Mouse (Mus musculus): ENCODE data around the gene Gm10226. TPM values are rescaled to one million over a fixed set of nuclear protein-coding genes. Genes with fewer than 3 reads are reported as not detected.
A peak's percentile ranks its signal among the peaks of the same experiment; 100 is the strongest.
"Not testable (repeated sequence)": the region's sequence is repeated elsewhere in the genome, so short reads cannot be mapped to it uniquely, and the experiment has no call there.

The Gm10226 gene
- total RNA-seq (2022) = 1 to 10 TPM; 4.9 to 9.6 (median 7.9) TPM

- no peak for DNase-seq (ENCODE audit: low spot score in 2 of 2)
Measured at GRCm38 (mm10) chr17:21691560-21691959, at the start of gene Gm10226. Gene Gm10226, plus strand, starts transcription at chr17:21691860.

GRCm38 (mm10) chr17:21648791-21649190, 42.9 kb upstream of the Gm10226 start:
- no peak for DNase-seq (ENCODE audit: low spot score in 2 of 2)

- no peak for DNase-seq (ENCODE audit: low spot score in 2 of 2)
Measured at GRCm38 (mm10) chr17:21649936-21650335, 41.7 kb upstream of the Gm10226 start.

- peak; percentile 45 to 64 for DNase-seq (ENCODE audit: low spot score in 2 of 2)
Measured at GRCm38 (mm10) chr17:21650364-21650907, 41.2 kb upstream of the Gm10226 start, which contains the start of gene Zfp983. Gene Zfp983, plus strand, starts transcription at chr17:21650624.

GRCm38 (mm10) chr17:21678826-21679225, 12.8 kb upstream of the Gm10226 start:
- DNase-seq (ENCODE audit: low spot score in 2 of 2) = not testable (repeated sequence)

- peak; percentile 67 to 81 for DNase-seq (ENCODE audit: low spot score in 2 of 2)
Measured at GRCm38 (mm10) chr17:21679273-21680018, 12.2 kb upstream of the Gm10226 start.

GRCm38 (mm10) chr17:21680019-21680376, 11.7 kb upstream of the Gm10226 start:
- DNase-seq (ENCODE audit: low spot score in 2 of 2) = not testable (repeated sequence)

- no peak for DNase-seq (ENCODE audit: low spot score in 2 of 2)
Measured at GRCm38 (mm10) chr17:21693342-21693741, 1.7 kb downstream of the Gm10226 start.

- DNase-seq (ENCODE audit: low spot score in 2 of 2) = no peak
Measured at GRCm38 (mm10) chr17:21696073-21696472, 4.4 kb downstream of the Gm10226 start.

GRCm38 (mm10) chr17:21702281-21703240, 10.9 kb downstream of the Gm10226 start:
- no peak for DNase-seq (ENCODE audit: low spot score in 2 of 2)

GRCm38 (mm10) chr17:21703414-21703813, 11.8 kb downstream of the Gm10226 start:
- DNase-seq (ENCODE audit: low spot score in 2 of 2) = no peak

- DNase-seq (ENCODE audit: low spot score in 2 of 2) = peak; percentile 60 to 85
Measured at GRCm38 (mm10) chr17:21707343-21707996, 15.8 kb downstream of the Gm10226 start, which contains the start of gene Zfp760. Gene Zfp760, plus strand, starts transcription at chr17:21707741.

- DNase-seq (ENCODE audit: low spot score in 2 of 2) = no peak
Measured at GRCm38 (mm10) chr17:21708401-21708800, 16.7 kb downstream of the Gm10226 start.

GRCm38 (mm10) chr17:21730495-21730894, 38.8 kb downstream of the Gm10226 start, which contains the start of gene Zfp229:
Gene Zfp229, plus strand, starts transcription at chr17:21730795.
- DNase-seq (ENCODE audit: low spot score in 2 of 2) = not testable (repeated sequence)

- no peak for DNase-seq (ENCODE audit: low spot score in 2 of 2)
Measured at GRCm38 (mm10) chr17:21733049-21733448, 41.4 kb downstream of the Gm10226 start.

- DNase-seq (ENCODE audit: low spot score in 2 of 2) = peak; percentile 15 to 51
Measured at GRCm38 (mm10) chr17:21733529-21734031, 41.9 kb downstream of the Gm10226 start.

Other genes with a start within 250 kb of the Gm10226 start
- 1 to 10 TPM; 4.4 to 6.2 (median 4.7) TPM for gene Zfp51, start 241.5 kb upstream of the Gm10226 start, total RNA-seq (2022)
- gene Zfp53, start 202.9 kb upstream of the Gm10226 start, total RNA-seq (2022) = 1 to 10 TPM; 4.1 to 5.5 (median 4.9) TPM
- gene Zfp52, start 156.3 kb upstream of the Gm10226 start, total RNA-seq (2022) = 1 to 10 TPM; 5.6 to 6.6 (median 6.4) TPM
- 10 to 100 TPM; 10.8 to 13.7 (median 10.9) TPM for gene Zfp948, start 124.9 kb upstream of the Gm10226 start, total RNA-seq (2022)
- 10 to 100 TPM in 3 of 4 experiments, 1 to 10 TPM in 1; 8.5 to 14.7 (median 13.2) TPM for gene Zfp983, start 41.2 kb upstream of the Gm10226 start, total RNA-seq (2022)
- 1 to 10 TPM; 6.2 to 7.0 (median 6.3) TPM for gene Zfp760, start 15.9 kb downstream of the Gm10226 start, total RNA-seq (2022)
- gene Zfp229, start 38.9 kb downstream of the Gm10226 start, total RNA-seq (2022) = 1 to 10 TPM; 4.3 to 5.0 (median 4.8) TPM
- under 1 TPM; 0.43 to 0.80 (median 0.58) TPM for gene Zfp820, start 153.9 kb downstream of the Gm10226 start, total RNA-seq (2022)
- gene Zfp995, start 218.1 kb downstream of the Gm10226 start, total RNA-seq (2022) = 1 to 10 TPM; 4.0 to 5.0 (median 4.6) TPM

Measured in left cerebral cortex, adult 8-10 months (tissue).